Mouse (Mus musculus) lung, postnatal 36 days (tissue): Measurements from ENCODE around the gene Caskin1.

ENCODE experiments used
- DNase-seq: peaks from one replicate; pipeline ENCODE4 v3.0.0; 2022; ENCODE audit warnings: mixed read lengths

Caskin1 gene

DNA sequence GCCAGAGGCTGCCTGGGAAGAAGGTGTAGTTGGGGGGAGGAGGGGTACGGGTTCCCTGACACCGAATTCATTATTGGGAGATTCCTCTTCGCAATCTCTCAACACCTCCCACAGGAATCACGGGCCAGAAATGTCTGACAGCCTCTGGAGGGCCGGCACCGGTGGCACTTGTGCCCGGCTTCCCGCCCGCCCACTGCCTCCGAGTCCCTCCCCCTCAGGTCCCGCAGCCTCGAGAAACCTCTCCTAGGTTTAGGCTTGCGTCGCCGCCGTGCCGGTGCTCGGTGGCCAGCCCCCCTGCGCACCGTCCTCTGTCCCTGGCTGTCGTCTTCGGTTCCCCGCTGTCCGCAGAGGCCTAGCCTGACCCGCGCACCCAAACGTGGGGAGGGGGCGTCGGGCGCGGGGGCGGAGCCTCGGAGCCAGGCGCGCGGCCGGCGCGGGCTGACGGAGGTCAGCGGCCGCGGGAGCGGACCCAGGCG, at the start of gene Caskin1:
Gene Caskin1, plus strand, starts transcription at position 416 of the 476 bp plus-strand sequence.
- peak; percentile 22 for DNase-seq

DNA sequence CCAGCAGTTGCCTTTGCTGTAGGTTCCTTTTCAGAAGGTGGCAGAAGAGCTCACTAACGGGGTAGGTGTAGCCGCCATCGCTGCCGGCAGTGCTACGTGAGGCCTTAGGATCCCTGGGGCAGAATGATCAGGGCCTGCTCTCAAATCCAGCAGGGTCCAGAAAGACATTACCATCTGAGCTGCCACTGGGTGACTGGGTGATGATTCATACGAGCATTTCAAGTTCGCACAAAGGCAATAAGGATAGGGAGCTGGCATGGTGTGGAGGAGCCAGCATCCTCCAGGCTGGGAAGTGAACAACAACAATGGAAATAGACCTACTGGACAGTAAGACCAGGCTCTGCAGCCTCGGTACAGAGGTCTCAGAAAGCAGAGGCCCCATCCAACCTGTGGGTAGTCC, 48.0 kb upstream of the Caskin1 start:
- no peak for DNase-seq

DNA sequence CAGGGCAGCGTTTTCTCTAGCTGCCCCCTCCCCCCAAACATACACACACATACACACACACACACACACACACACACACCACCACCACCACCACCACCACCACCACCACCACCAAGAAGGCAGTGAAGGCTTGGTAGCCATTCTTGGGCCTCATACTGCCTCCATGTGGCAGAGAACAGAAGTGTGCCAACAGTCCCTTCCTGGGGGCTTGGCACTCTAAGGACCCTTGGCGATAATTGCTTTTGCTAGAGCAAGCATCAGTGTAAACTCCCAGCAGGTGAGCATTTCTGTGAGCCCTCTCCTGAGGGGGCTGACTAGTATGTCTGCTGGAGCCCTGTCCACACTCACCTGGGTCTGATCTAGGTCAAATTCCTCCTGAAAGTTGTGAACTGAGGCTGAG, 47.3 kb upstream of the Caskin1 start:
- DNase-seq: no peak

DNA sequence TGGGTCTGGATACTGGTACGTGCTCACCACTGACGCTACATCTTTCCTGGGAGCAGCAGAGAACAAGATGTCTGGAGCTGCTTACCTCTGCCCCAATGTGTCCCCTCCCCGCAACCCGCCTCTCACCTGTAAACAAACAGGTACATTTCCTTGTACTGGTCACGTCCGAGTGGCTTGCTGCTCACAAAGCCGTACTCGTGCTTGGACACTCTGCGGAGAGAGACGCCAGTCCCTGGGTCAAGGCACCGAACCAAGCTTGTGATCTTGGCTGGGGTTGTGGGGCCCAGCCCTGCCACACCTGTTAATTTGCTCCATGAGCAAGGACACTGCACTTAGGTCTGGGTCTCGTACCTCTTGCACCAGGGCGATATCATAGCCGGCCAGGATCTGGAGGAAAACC, 46.3 kb upstream of the Caskin1 start:
- peak; percentile 23 for DNase-seq

DNA sequence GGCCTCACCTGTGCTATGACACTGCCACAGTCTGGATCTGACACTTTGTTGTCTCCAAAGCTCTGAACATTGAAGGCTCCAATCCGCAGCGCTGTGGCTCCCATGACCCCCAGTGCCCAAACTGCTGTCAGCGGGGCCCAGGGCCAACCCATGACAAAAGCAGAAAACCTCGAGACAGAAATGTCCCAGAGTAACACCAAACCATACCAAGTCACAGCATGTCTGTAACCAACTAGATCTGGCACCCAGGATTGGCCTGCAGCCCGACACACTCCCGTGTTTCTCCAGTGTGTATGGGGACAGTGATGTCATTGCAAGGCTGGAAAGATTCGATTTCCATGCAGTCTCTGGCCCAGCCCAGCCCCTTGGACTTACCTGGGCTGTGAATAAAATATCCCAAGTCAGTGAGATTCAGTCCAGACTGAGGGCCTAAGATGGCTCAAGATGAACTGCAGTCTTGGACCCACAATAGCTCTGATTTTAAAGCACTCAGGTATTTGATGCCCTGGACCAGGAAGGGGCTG, 45.7 kb upstream of the Caskin1 start, which contains the start of gene Dnase1l2:
Gene Dnase1l2, minus strand, starts transcription at position 474 of the 524 bp plus-strand sequence.
- DNase-seq: no peak

DNA sequence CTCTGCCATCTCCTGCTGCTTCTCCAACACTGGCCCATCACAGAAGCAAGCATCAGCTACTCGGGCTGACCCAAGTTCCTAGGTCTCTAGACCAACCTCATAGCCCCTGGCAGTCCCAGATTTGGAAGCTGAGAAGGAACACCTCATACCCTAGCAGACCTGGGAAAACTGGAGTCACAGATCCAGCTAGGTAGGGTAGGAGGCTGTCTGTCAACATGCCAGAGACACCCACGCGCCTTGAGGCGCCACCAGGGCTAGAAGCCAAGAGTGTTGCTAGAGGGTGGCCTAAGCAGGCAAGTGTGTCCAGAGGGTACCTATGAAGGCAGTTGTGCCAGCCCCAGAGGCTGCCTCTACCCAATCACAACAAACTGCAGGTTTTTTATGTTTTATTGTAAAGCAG, 45.0 kb upstream of the Caskin1 start:
- DNase-seq: no peak

DNA sequence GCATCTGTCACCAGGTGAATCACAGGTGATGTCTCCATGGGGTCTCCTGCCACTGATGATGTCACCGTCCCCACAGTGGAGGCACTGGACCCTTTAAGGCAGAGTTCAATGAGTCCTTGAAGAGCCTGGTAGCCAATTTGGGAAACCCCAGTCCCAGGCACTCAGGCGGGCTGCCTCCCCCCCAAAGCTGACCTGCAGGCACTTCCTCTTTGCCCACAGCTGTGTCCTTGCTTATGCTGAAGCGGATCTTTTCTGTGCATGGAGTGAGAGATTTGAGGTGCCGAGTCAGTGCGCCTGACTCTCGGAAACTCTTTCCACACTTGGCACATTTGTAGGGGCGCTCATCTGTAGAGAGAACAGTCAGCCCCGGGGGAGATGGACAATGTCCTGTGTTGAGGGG, 41.8 kb upstream of the Caskin1 start:
- no peak for DNase-seq

DNA sequence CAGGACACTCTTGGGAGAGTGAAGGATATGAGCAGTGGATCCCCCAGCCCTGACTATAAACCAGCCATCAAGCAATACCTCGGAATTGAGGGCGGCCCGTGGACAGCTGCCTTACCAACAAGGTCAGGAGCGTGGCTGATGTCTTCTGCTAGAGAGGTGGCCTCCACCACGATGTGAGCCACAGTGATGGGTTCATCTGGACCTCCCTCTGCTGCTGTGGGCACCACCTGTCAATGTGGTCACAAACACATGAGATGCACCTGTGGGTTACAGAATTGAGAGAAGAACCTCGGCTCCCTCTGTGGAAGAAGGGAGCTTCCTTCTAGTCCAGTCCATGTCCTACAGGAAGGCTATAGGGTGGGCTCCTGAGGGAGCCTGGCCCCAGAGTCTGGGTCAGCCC, 38.9 kb upstream of the Caskin1 start:
- no peak for DNase-seq

DNA sequence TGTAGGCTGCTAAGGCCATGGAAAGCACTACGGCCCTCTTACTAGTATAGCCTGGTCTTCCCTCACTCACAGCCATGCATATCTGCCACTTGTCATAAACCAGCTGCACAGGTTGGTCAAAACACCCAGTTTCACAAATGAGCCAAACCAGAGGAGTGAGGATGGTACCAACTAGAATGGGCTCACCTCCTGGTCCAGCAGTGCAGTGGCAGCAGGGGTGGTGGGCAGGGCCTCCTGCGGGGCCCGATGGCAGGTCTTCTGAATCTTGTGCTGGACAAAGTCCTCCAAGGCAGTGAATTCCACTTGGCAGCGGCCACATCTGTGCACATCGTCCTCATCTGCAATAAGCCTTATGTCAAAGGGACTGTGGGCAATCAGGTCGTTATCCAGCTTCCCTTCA, 37.2 kb upstream of the Caskin1 start:
- DNase-seq: no peak

DNA sequence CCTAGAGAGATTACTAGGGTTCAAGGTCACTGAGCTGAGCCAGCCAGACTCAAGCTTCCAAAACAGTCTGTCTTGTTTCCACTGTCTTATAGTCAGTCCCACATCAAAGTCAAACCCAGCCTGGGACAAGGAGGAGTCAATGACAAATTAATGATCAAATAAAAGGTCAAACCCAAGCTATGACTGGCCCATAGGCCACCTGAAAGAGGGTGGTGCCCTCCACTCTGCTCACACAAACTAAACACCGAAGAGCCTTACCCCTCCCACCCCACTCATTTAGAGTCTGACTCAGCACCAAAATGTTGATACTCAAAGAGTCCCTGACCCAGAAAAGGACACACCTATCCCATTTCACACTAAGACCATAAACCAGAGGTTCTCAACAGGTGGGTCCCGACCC, 35.0 kb upstream of the Caskin1 start:
- DNase-seq: no peak

DNA sequence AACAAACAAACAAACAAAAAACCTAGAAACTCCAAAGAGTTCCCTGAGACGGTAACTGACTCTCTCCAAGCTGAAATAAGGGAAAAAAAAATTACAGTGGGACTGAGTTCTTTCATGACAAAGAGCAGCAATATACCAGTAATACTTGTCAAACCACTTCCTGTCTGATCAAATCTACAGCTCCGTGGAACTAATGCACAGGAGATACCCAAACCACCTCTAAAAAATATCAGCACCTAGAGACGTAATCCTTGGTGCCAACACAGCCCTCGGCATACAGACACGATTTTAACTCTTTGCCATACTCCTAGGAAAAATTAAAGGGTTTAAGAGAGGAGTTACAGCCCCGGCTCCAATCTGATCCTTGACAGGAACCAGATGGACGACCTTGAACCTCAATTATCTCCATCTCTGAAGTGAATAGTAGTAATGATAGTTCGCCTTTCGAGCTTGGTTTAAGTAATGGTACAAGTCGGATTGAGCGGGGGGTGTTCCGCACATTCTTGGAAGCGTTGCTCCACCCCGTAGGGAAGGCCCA, 34.1 kb upstream of the Caskin1 start:
- no peak for DNase-seq

DNA sequence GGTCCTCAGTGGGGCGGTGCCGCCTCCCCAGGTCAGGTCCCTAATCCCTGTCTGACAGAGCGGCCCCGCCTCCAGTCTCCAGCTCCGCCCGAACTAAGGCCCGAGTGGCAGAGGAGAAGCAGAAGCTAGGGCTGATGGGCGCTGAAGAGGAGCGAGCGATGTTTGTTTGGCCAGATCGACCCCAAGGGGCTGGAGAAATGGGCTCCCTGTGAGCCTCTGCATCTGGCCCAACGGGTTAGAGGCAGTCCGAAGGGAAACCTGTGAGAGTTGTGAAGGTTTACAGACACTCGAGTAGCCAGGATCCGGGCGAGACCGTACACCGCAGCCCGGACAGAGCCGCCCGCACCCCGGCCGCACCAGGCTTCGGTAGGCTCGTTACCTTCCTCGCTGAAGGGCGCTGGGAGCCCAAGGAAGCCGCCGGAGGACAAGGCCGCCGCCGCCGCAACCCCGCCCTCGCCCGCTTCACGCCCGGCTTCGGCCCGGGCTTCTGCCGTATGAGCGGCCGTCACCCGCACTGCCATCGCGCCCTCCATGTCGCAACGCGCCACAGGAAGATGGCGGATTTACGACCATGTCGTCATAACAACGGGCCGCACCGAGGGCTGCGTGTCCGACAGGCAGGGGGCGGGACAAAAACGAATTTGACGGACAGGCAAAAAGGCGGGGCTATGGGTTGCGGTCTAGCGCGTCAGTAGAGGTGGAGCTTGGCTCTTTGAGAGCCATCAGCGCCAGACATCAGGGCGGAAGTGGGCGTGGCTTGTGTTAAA, 33.5 kb upstream of the Caskin1 start:
- DNase-seq: peak; percentile 100

DNA sequence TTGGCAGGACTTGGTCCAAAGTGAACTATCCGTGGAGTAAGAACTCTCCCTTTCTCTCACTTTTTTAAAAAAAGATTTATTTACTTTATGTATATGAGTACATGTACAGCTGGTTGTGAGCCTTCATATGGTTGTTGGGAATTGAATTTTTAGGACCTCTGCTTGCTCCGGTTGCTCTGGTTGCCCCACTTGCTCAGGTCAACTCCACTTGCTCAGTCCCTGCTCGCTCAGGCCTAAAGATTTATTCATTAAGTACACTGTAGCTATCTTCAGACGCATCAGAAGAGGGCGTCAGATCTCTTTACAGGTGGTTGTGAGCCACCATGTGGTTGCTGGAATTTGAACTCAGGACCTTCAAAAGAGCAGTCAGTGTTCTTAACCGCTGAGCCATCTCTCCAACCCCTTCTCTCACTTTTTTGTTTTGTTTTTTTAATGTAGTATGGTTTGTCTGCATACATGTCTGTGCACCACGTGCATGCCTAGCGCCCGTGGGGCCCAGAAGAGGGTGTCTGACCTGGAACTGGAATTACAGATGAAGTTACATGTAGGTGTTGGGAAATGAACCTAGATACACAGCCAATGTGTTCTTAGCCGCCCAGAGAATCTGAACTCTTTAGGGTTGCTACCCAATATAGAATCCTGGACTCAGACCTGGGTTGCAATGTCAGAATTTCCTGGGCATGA, 32.7 kb upstream of the Caskin1 start:
- DNase-seq: peak; percentile 21

DNA sequence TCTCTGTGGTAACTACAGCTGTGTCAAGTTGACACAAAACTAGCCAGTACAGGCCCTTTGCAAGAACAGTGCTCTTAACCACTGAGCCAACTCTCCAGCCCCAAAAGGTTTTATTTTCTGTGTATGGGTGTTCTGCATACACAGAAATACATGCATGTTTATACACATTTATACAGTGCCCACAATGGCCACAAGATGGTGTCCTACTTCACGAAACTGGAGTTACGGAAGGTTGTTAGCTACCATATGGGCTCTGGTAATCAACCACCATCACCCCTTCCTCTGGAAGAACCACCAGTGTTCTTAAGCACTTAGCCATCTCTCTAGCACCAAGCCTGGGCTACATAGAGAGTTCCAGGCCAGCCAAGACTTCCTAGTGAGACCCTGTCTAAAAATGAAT, 26.8 kb upstream of the Caskin1 start:
- DNase-seq: peak; percentile 61

DNA sequence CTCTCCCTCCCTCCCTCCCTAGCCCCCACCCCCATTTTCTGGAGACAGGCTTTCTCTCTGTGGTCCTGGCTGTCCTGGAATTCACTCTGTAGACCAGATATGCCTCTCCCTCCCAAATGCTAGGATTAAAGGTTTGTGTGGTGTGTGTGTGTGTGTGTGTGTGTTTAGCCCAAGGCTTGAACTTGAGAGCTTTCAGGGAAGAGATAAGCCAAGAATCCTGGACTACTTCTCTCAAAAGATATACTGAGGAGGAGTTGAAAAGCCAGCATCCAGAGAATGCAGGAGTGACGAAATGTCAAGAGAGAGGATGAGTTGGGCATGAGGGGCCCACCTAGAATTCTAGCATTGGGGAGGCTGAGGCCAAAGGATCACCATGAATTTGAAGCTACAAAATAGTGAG, 25.5 kb upstream of the Caskin1 start:
- no peak for DNase-seq

DNA sequence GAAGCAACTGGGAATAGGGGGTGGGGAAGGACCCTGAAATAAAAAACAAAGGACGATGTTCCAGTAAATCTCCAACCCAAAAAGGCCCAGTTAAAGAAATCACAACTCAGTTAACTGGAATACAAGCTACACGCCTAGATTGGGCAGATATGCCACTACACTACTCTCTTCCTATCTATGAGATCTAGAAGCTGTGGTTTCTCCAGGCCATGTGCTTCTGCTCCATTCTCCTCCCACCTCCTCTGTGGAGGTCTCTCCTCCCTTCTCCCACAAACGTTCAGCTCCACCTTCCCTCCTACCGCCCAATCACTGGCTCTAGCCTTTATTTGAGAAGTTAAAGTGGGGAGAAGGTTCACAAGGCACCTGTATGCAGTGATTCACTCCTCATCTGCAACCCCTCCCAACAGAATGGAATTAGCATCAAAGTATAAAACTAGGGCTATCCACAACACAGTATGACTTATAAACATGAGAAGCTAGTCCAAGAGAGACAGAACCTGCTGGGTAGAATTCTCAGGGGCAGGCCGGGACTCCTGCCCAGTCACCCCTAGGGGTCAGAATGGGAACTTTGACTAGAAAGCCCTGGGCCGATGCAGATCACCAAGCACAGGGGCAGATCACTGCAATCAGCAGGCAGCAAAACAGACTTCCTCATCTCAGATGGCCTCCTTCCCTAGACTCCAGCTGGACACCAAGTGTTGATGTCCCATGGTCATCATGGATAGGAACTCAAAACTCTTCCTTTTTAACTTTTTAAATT, 24.8 kb upstream of the Caskin1 start:
- DNase-seq: no peak

DNA sequence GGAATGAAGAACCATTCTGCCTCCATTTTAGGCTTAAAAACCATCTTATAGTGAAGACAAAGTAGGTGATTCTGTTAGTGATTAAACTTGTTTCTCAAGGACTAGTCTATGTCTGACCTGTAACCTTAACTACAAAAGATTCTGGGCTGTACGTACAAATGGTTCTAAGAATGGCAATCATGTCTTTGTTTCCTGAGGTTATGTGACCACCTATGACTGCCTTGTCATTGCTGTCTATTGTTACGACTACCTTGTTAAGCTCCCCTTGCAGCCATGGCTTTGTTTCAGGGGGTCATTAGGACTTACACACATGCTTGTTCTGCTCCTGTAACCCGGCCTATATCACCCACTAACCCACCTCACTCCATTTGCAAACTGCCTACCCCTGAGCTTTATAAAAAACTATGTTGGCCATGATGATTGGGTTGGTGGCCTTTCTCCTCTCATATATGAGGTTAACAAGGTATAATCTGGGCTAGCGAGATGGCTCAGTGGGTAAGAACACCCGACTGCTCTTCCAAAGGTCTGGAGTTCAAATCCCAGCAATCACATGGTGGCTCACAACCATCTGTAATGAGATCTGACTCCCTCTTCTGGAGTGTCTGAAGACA, 19.7 kb upstream of the Caskin1 start:
- no peak for DNase-seq

DNA sequence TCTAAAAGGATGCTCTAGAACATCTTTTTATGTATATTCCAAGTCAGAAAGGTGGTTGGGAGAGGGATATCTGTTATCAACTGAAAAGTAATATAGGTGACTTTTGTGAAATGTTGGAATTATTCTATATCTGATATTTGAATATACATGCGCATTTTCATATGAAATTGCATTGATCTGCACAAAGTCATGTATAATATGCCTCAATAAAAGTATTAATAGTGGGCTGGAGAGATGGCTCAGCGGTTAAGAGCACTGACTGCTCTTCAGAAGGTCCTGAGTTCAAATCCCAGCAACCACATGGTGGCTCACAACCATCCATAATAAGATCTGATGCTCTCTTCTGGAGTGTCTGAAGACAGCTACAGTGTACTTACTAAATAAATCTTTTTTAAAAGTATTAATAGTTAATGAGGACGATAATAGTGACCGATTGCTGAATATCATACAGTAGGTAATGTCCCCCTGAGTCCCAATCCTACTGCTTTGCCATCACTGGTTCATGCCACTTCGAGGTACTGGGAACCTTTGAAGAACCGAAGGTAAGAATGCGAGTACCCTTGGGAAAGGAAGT, 19.0 kb upstream of the Caskin1 start:
- DNase-seq: no peak

DNA sequence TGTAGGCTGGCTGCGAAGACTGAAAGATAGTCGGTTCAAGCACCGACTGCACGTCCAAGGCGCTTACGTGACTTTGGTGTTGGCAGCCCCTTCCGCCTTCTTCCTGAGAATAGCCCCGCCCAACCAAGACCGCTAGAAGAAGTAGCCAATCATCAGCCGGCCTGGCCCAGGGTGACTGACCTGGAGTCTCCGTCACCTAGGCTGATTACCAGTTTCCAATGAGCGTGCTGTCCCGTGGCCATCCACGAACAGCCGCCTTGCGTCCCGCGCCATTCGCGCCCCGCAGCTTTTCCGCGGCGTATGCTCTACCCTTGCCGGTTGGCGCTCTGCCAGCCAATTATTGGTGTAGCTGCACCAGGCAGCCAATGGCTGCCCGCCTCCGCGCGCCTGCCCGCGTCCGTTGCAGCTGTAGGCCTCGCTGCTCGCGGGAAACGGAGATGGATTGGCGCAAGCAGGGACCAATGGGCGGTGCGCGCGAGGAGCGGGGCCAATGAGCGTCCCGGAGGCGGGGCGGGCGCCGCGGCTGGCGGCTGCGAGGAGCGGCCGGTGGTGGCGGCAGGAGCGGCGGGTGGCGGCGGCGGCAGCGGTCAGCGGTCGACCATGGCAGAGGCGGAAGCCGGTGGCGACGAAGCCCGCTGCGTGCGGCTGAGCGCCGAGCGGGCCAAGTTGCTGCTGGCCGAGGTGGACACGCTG, 18.3 kb upstream of the Caskin1 start, which contains the start of the genes E4f1 and Pgp:
Gene E4f1, minus strand, starts transcription at position 404 of the 693 bp plus-strand sequence.
Gene Pgp, plus strand, starts transcription at position 483 of the 693 bp plus-strand sequence.
- peak; percentile 99 for DNase-seq

DNA sequence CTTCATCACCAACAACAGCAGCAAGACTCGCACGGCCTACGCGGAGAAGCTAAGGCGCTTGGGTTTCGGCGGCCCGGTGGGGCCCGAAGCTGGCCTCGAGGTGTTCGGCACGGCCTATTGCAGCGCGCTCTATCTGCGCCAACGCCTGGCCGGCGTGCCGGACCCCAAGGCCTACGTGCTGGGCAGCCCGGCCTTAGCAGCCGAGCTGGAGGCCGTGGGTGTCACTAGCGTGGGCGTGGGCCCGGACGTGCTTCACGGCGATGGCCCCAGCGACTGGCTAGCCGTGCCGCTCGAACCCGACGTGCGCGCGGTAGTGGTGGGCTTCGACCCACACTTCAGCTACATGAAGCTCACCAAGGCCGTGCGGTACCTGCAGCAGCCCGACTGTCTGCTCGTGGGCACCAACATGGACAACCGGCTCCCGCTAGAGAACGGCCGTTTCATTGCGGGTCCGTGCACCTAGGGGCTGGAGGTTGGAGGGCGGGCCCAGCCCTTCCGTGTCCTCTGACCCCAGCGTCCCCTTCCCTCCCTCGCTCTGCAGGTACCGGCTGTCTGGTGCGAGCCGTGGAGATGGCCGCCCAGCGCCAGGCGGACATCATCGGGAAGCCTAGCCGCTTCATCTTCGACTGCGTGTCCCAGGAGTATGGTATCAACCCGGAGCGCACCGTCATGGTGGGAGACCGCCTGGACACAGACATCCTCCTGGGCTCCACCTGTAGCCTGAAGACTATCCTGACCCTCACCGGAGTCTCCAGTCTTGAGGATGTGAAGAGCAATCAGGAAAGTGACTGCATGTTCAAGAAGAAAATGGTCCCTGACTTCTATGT, 17.5 kb upstream of the Caskin1 start:
- DNase-seq: no peak
